Mouse (Mus musculus): ENCODE data around the gene Rad23a. TPM values are rescaled to one million over a fixed set of nuclear protein-coding genes. Genes with fewer than 3 reads are reported as not detected.
"Not testable (repeated sequence)": the region's sequence is repeated elsewhere in the genome, so short reads cannot be mapped to it uniquely, and the experiment has no call there.

Gene Rad23a
- polyA plus RNA-seq, 1 experiment from 2014 or later, result 78.1 TPM

DNA sequence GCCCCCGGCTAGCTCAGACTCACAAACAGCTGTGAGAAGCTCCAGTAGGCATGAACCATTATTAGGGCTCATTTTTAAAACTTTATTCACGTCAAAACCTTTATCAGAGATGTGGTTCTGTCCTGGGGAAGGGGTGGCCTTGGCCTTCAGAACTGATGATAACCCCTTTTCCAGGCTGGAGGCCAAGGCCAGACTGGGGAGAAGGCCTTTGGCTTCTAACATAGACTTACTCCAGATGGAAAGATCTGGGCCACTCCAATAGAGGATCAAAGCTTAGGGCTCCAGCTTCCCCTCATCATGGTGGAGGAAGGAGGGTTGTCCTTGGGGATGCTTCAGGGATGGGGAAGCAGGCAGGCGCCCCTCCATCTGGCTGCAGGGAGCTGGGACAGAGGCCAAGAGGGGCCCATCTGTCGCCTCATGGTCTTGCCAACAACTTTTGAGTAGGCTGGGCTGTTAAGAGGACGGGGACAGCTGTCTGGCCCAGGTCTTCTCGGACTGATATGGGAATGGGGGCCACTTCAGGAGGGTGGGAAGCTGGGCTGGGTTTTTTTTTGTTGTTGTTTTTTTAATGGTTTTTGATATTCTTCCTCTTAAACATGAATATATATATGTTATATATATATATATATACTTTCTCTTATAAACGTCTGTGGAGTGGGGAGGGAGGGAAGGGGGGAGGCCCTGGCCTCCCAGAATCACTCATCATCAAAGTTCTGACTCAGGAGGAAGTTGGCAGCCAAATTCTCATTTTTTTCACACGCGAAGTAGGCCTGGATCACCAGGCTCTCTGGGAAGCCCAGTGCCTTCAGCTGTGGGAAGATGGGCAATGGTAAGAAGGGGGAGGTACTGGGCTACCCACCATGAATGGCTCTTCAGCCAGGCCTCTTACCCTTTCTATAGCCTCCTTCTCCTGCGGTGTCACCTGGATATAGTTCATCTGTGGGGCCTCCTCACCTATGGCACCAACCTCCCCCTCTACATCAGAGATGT is 5.3 kb downstream of the Rad23a start:
- Histone ChIP-seq H3K27me3 (ENCODE audit: control insufficient read depth, insufficient read depth, low read length) (no peaks in the 10 kb centered on the region), H3K9ac (replicated peaks; ENCODE audit: low read depth, low read length) (no peak overlapping the region), H3K9me3 (ENCODE audit: control insufficient read depth, low read length) (no peaks in the 10 kb centered on the region), H3K4me1 (ENCODE audit: control insufficient read depth, insufficient read depth, low read length) (peaks cover 20% of the 10 kb centered on the region), H3K27ac (ENCODE audit: low read depth, low read length) (peak overlapping the region; percentile 66), H3K4me2 (ENCODE audit: low read depth, low read length) (no peak overlapping the region), H3K4me3 (ENCODE audit: low read depth, low read length) (no peak overlapping the region), H3K36me3 (ENCODE audit: control insufficient read depth, insufficient read depth, low read length) (peaks cover 43% of the 10 kb centered on the region)
- ATAC-seq (ENCODE audit: low read depth), result peak; percentile 33; the same call in 1 of the 2 replicates
- WGBS, result 64% methylated on average over 10 of the region's 10 CpGs

GRCm38 (mm10) chr8:84834002-84834865 is 6.2 kb downstream of the Rad23a start:
- H3K9me3 ChIP-seq (ENCODE audit: control insufficient read depth, low read length), result no peaks in the 10 kb centered on the region
- peaks cover 13% of the 10 kb centered on the region for H3K4me1 ChIP-seq (ENCODE audit: control insufficient read depth, insufficient read depth, low read length)
- H3K27me3 ChIP-seq (ENCODE audit: control insufficient read depth, insufficient read depth, low read length), result no peaks in the 10 kb centered on the region
- WGBS, result 84% methylated on average over 19 of the region's 19 CpGs
- H3K4me2 ChIP-seq (ENCODE audit: low read depth, low read length), result no peak overlapping the region
- no peak overlapping the region for H3K9ac ChIP-seq (replicated peaks; ENCODE audit: low read depth, low read length)
- H3K4me3 ChIP-seq (ENCODE audit: low read depth, low read length), result no peak overlapping the region
- 0 out of 2 replicates have a peak, but pooled peaks have one; percentile 16 for ATAC-seq (ENCODE audit: low read depth)
- H3K36me3 ChIP-seq (ENCODE audit: control insufficient read depth, insufficient read depth, low read length), result peaks cover 43% of the 10 kb centered on the region
- peak overlapping the region; percentile 66 for H3K27ac ChIP-seq (ENCODE audit: low read depth, low read length)

GRCm38 (mm10) chr8:84832759-84833742 is 7.4 kb downstream of the Rad23a start:
- ATAC-seq (ENCODE audit: low read depth), result no peak

DNA sequence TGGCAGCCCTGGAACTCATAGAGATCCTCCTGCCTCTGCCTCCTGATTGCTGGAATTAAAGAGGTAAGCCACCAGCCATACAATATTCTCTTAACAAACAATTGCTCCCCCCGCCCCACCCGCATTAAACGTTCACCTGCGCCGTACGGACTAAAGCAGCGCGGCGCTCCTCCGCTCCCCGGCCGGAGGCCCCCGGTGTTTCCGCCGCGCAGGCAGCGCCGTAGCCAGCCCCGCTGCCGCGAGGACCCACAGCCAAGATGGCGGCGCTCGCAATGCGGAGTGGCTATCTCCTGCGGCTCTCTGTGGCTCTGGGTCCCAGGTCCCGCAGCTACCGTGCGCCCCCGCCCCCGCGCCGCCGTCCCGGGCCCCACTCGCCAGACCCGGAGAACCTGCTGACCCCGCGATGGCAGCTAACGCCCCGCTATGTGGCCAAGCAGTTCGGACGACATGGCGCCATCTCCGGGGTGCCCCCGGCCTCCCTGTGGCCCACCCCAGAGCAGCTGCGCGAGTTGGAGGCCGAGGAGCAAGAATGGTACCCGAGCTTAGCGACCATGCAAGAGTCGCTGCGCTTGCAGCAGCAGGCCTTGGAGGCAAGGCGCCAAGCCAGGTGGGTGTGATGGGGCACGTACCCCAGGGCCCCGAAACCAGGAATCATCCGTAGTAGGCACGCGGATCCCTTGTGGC is 8.3 kb downstream of the Rad23a start:
- ATAC-seq (ENCODE audit: low read depth), result peak; percentile 75
- H3K9ac ChIP-seq (replicated peaks; ENCODE audit: low read depth, low read length), result peak overlapping the region; percentile 85
- no peaks in the 10 kb centered on the region for H3K27me3 ChIP-seq (ENCODE audit: control insufficient read depth, insufficient read depth, low read length)
- H3K4me3 ChIP-seq (ENCODE audit: low read depth, low read length), result peak overlapping the region; percentile 77
- peaks cover 13% of the 10 kb centered on the region for H3K4me1 ChIP-seq (ENCODE audit: control insufficient read depth, insufficient read depth, low read length)
- peak overlapping the region; percentile 51 for H3K4me2 ChIP-seq (ENCODE audit: low read depth, low read length)
- peaks cover 31% of the 10 kb centered on the region for H3K36me3 ChIP-seq (ENCODE audit: control insufficient read depth, insufficient read depth, low read length)
- WGBS, result 2% methylated on average over 59 of the region's 59 CpGs
- peak overlapping the region; percentile 90 for H3K27ac ChIP-seq (ENCODE audit: low read depth, low read length)
- H3K9me3 ChIP-seq (ENCODE audit: control insufficient read depth, low read length), result no peaks in the 10 kb centered on the region

More at GRCm38 (mm10) chr8:84832759-84833742, 7.4 kb downstream of the Rad23a start:
- H3K36me3 ChIP-seq (ENCODE audit: control insufficient read depth, insufficient read depth, low read length), result peaks cover 38% of the 10 kb centered on the region
- WGBS, result 62% methylated on average over 10 of the region's 10 CpGs
- H3K4me3 ChIP-seq (ENCODE audit: low read depth, low read length), result peak overlapping the region; percentile 77
- H3K9ac ChIP-seq (replicated peaks; ENCODE audit: low read depth, low read length), result peak overlapping the region; percentile 85
- peaks cover 13% of the 10 kb centered on the region for H3K4me1 ChIP-seq (ENCODE audit: control insufficient read depth, insufficient read depth, low read length)
- no peaks in the 10 kb centered on the region for H3K9me3 ChIP-seq (ENCODE audit: control insufficient read depth, low read length)
- H3K27ac ChIP-seq (ENCODE audit: low read depth, low read length), result peak overlapping the region; percentile 90
- peak overlapping the region; percentile 51 for H3K4me2 ChIP-seq (ENCODE audit: low read depth, low read length)
- H3K27me3 ChIP-seq (ENCODE audit: control insufficient read depth, insufficient read depth, low read length), result no peaks in the 10 kb centered on the region

DNA sequence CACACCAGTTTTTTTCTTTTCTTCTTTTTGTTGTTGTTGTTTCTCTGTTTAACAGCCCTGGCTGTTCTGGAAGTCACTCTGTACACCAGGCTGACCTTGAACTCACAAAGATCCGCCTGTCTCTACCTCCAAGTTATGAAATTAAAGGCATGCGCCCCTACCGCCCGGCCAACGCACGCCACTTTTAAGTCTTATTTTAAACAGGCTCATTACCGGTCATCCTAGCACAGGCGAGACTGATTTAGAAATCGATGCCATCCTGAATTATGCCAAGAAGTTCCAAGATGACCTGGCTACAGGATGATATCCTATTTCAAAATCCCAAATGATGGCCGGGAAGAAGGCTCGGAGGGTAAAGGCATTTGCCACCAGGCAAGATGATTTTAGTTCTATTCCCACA is 9.0 kb downstream of the Rad23a start, which contains the start of gene Gadd45gip1:
TSS of gene Gadd45gip1 (plus strand) at position 33 of the 400 bp plus-strand sequence.
- H3K9me3 ChIP-seq (ENCODE audit: control insufficient read depth, low read length), result no peaks in the 10 kb centered on the region
- H3K4me2 ChIP-seq (ENCODE audit: low read depth, low read length), result peak within 1 kb of the TSS; percentile 51
- no peaks in the 10 kb centered on the region for H3K27me3 ChIP-seq (ENCODE audit: control insufficient read depth, insufficient read depth, low read length)
- 88% methylated on average over 11 of the region's 11 CpGs for WGBS
- ATAC-seq (ENCODE audit: low read depth), result no peak
- H3K9ac ChIP-seq (replicated peaks; ENCODE audit: low read depth, low read length), result peak within 1 kb of the TSS; percentile 85
- peaks cover 13% of the 10 kb centered on the region for H3K4me1 ChIP-seq (ENCODE audit: control insufficient read depth, insufficient read depth, low read length)
- peak within 1 kb of the TSS; percentile 77 for H3K4me3 ChIP-seq (ENCODE audit: low read depth, low read length)
- H3K27ac ChIP-seq (ENCODE audit: low read depth, low read length), result peak within 1 kb of the TSS; percentile 90
- peaks cover 24% of the 10 kb centered on the region for H3K36me3 ChIP-seq (ENCODE audit: control insufficient read depth, insufficient read depth, low read length)

GRCm38 (mm10) chr8:84826518-84826917 is 13.9 kb downstream of the Rad23a start:
- not testable (repeated sequence) for H3K27me3 ChIP-seq (ENCODE audit: control insufficient read depth, insufficient read depth, low read length); H3K27ac ChIP-seq (ENCODE audit: low read depth, low read length); H3K36me3 ChIP-seq (ENCODE audit: control insufficient read depth, insufficient read depth, low read length); H3K4me3 ChIP-seq (ENCODE audit: low read depth, low read length); ATAC-seq (ENCODE audit: low read depth); H3K9me3 ChIP-seq (ENCODE audit: control insufficient read depth, low read length); H3K4me2 ChIP-seq (ENCODE audit: low read depth, low read length); H3K9ac ChIP-seq (replicated peaks; ENCODE audit: low read depth, low read length); H3K4me1 ChIP-seq (ENCODE audit: control insufficient read depth, insufficient read depth, low read length)
- WGBS, result 92% methylated on average over 2 of the region's 2 CpGs

- Histone ChIP-seq H3K4me2 (ENCODE audit: low read depth, low read length) (no peak overlapping the region), H3K9me3 (ENCODE audit: control insufficient read depth, low read length) (no peaks in the 10 kb centered on the region), H3K9ac (replicated peaks; ENCODE audit: low read depth, low read length) (no peak overlapping the region), H3K27ac (ENCODE audit: low read depth, low read length) (no peak overlapping the region), H3K27me3 (ENCODE audit: control insufficient read depth, insufficient read depth, low read length) (no peaks in the 10 kb centered on the region), H3K4me3 (ENCODE audit: low read depth, low read length) (no peak overlapping the region), H3K36me3 (ENCODE audit: control insufficient read depth, insufficient read depth, low read length) (no peaks in the 10 kb centered on the region), H3K4me1 (ENCODE audit: control insufficient read depth, insufficient read depth, low read length) (no peaks in the 10 kb centered on the region)
- WGBS, result 80% methylated on average over 4 of the region's 4 CpGs
- ATAC-seq (ENCODE audit: low read depth), result no peak
Measured at GRCm38 (mm10) chr8:84825636-84826035, 14.8 kb downstream of the Rad23a start.

Measured in neural tube, embryonic 14.5 days (tissue).